Mouse (Mus musculus) embryonic fibroblast, embryonic 13.5 days (primary cell): ENCODE measurements at regions not wholly inside any gene's neighbourhood (a gene's known extent, or its start where the extent isn't known, plus 50 kb on each side); places are given as distances from the start of the nearest gene placed in this dataset.

Experiments used
- CTCF ChIP-seq: IDR thresholded peaks from 2 replicates; pipeline ENCODE4 v1.5.1; 2011; ENCODE audit warnings: mild to moderate bottlenecking, control low read depth, low read length, moderate library complexity, borderline replicate concordance; ENCODE audit not compliant: insufficient read depth
- POLR2A ChIP-seq: IDR thresholded peaks from 2 replicates; pipeline ENCODE4 v1.6.1; 2011; ENCODE audit warnings: low read depth, mild to moderate bottlenecking, control low read depth, low read length, moderate library complexity

DNA sequence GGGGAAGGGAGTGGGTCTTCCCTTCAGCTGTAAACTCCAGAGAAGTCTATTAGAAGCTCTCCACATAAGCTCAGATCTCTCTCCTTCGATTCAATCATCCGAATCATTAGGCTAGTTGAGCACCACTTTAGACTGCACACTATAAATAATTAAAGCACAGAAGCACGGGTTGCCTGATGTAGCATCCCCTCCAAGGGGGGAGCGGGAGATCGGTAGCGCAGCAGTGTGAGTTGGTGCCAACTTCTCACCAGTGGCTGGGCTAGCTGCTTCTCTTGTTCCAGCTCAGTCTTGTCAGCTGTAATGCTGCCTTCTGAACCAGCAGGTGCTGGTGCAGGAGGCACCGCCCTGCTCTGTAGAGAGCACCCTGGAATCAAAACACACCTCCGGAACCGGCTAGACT lies 78.6 kb downstream of the A830031A19Rik start:
- TF ChIP-seq POLR2A (no peak), CTCF (no peak)
